Mouse (Mus musculus): ENCODE data around the gene 4922502D21Rik.

DNA sequence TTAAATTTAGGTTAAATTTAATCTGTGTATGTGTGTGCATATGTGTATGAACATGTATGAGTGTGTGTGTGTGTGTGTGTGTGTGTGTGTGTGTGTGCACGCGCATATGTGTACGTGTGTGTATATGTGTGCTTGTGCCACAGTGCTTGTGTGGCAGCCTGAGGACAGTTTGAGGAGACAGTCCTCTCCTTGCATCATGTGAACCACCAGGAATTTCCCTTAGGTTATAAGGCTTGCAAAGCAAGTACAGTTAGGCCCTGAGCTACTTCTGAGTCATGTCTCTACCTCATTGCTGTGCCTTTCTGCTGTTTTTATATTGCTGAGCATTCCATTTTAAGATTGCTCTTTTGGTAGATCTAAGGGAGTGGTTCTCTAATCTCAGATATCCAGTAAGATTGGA is 19.5 kb upstream of the 4922502D21Rik start:
- TF ChIP-seq GATA1 (IDR thresholded peaks at IDR 0.05; ENCODE audit: low read length), result no peak
- no peak for TF ChIP-seq TAL1 (IDR thresholded peaks at IDR 0.05; ENCODE audit: low read length)
